Mouse (Mus musculus) MEL (cell line): ENCODE measurements around the gene Ankmy1. TPM values are rescaled to one million over a fixed set of nuclear protein-coding genes. Genes with fewer than 3 reads are reported as not detected.
A peak's percentile ranks its signal among the peaks of the same experiment; 100 is the strongest.

Experiments used
- DNase-seq: peaks from one replicate; pipeline ENCODE4 v3.0.0; 2011; ENCODE audit warnings: low read depth, low spot score
- H3K27ac ChIP-seq: 2 replicates; pipeline ENCODE4 v1.5.1; 2012; ENCODE audit warnings: low read depth, mild to moderate bottlenecking, control low read depth, low read length, moderate library complexity; ENCODE audit not compliant: control insufficient read depth
- H3K27me3 ChIP-seq, 2 experiments: fragments of 150-350 bp in 1 of 2; sonication (generic) in 1 of 2; 2 replicates each; pipeline ENCODE4 v1.6.1; 2012; ENCODE audit warnings: low read length in 2 of 2, mild to moderate bottlenecking in 2 of 2, improper control_type of control experiment in 1 of 2, moderate library complexity in 1 of 2; ENCODE audit not compliant: insufficient read depth in 2 of 2, control insufficient read depth in 1 of 2
- H3K36me3 ChIP-seq, 2 experiments: 2 replicates each; pipeline ENCODE4 v1.6.1; 2012 to 2014; ENCODE audit warnings: low read length in 2 of 2, improper control_type of control experiment in 1 of 2, inconsistent platforms in 1 of 2, mild to moderate bottlenecking in 1 of 2; ENCODE audit not compliant: insufficient read depth in 2 of 2, control insufficient read depth in 1 of 2
- H3K4me1 ChIP-seq, 2 experiments: fragments of 150-350 bp in 1 of 2; sonication (generic) in 1 of 2; 2 replicates each; pipeline ENCODE4 v1.6.1; 2012; ENCODE audit warnings: low read length in 2 of 2, improper control_type of control experiment in 1 of 2, mild to moderate bottlenecking in 1 of 2; ENCODE audit not compliant: insufficient read depth in 2 of 2, control insufficient read depth in 1 of 2
- H3K4me3 ChIP-seq, 2 experiments: fragments of 150-350 bp in 1 of 2; sonication (generic) in 1 of 2; 2 replicates each; pipeline ENCODE4 v1.5.1; 2012; ENCODE audit warnings: low read depth in 2 of 2, low read length in 2 of 2, mild to moderate bottlenecking in 2 of 2, moderate library complexity in 2 of 2, control low read depth in 1 of 2, improper control_type of control experiment in 1 of 2; ENCODE audit not compliant: control insufficient read depth in 1 of 2, insufficient read depth in 1 of 2
- H3K79me2 ChIP-seq: 2 replicates; pipeline ENCODE4 v1.6.1; 2012; ENCODE audit warnings: mild to moderate bottlenecking, low read length, moderate library complexity; ENCODE audit not compliant: control insufficient read depth, poor library complexity, insufficient read depth
- H3K9ac ChIP-seq: 2 replicates; pipeline ENCODE4 v1.6.1; 2012; ENCODE audit warnings: low read depth, mild to moderate bottlenecking, control low read depth, low read length, moderate library complexity; ENCODE audit not compliant: control insufficient read depth, poor library complexity, severe bottlenecking
- H3K9me3 ChIP-seq: fragments of 150-350 bp; sonication (generic); replicated peaks from 2 replicates; pipeline ENCODE4 v1.6.1; 2012; ENCODE audit warnings: mild to moderate bottlenecking, low read length, improper control_type of control experiment, moderate library complexity; ENCODE audit not compliant: insufficient read depth
- BHLHE40 ChIP-seq: IDR thresholded peaks from 2 replicates; pipeline ENCODE4 v1.6.1; 2012; ENCODE audit warnings: low read depth, mild to moderate bottlenecking, inconsistent platforms, low read length, improper control_type of control experiment, borderline replicate concordance
- CTCF ChIP-seq, 3 experiments: IDR thresholded peaks in 2 of 3; conservative IDR thresholded peaks in 1 of 3; 2 replicates each; pipeline ENCODE4 v1.5.1; 2011 to 2012; ENCODE audit warnings: low read length in 3 of 3, low read depth in 2 of 3, mild to moderate bottlenecking in 2 of 3, improper control_type of control experiment in 1 of 3, inconsistent platforms in 1 of 3, mixed read lengths in 1 of 3, moderate library complexity in 1 of 3; ENCODE audit not compliant: control insufficient read depth in 1 of 3, insufficient read depth in 1 of 3, poor library complexity in 1 of 3, severe bottlenecking in 1 of 3
- ELF1 ChIP-seq: IDR thresholded peaks from 2 replicates; pipeline ENCODE4 v1.6.1; 2014; ENCODE audit warnings: low read depth, mild to moderate bottlenecking, inconsistent platforms, low read length, improper control_type of control experiment, moderate library complexity
- EP300 ChIP-seq, 2 experiments: IDR thresholded peaks; 2 replicates each; pipeline ENCODE4 v1.6.1; 2011; ENCODE audit warnings: improper control_type of control experiment in 2 of 2, low read length in 2 of 2, low read depth in 1 of 2, mild to moderate bottlenecking in 1 of 2
- ETS1 ChIP-seq: IDR thresholded peaks from 2 replicates; pipeline ENCODE4 v1.6.1; 2012; ENCODE audit warnings: low read depth, mild to moderate bottlenecking, inconsistent platforms, low read length, improper control_type of control experiment, moderate library complexity
- GATA1 ChIP-seq: IDR thresholded peaks from 2 replicates; pipeline ENCODE4 v1.6.1; 2011; ENCODE audit warnings: low read depth, low read length, improper control_type of control experiment
- HCFC1 ChIP-seq: IDR thresholded peaks from 2 replicates; pipeline ENCODE4 v1.6.1; 2012; ENCODE audit warnings: low read depth, mild to moderate bottlenecking, inconsistent platforms, low read length, improper control_type of control experiment, moderate library complexity
- JUND ChIP-seq: IDR thresholded peaks from 2 replicates; pipeline ENCODE4 v1.6.1; 2011; ENCODE audit warnings: low read depth, mild to moderate bottlenecking, improper control_type of control experiment, low read length
- KAT2A ChIP-seq: conservative IDR thresholded peaks from 2 replicates; pipeline ENCODE4 v1.6.1; 2012; ENCODE audit warnings: low read depth, low read length, improper control_type of control experiment, inconsistent platforms
- MAFK ChIP-seq: IDR thresholded peaks from 2 replicates; pipeline ENCODE4 v1.6.1; 2011; ENCODE audit warnings: low read depth, mild to moderate bottlenecking, low read length, improper control_type of control experiment, borderline replicate concordance
- MAZ ChIP-seq: IDR thresholded peaks from 2 replicates; pipeline ENCODE4 v1.6.1; 2012; ENCODE audit warnings: low read depth, mild to moderate bottlenecking, inconsistent platforms, low read length, improper control_type of control experiment
- MXI1 ChIP-seq: IDR thresholded peaks from 2 replicates; pipeline ENCODE4 v1.6.1; 2011; ENCODE audit warnings: mild to moderate bottlenecking, low read depth, low read length, improper control_type of control experiment
- MYB ChIP-seq: IDR thresholded peaks from 2 replicates; pipeline ENCODE4 v1.6.1; 2011; ENCODE audit warnings: mild to moderate bottlenecking, low read depth, low read length, improper control_type of control experiment
- NRF1 ChIP-seq: IDR thresholded peaks from 2 replicates; pipeline ENCODE4 v1.6.1; 2014; ENCODE audit warnings: low read depth, mild to moderate bottlenecking, inconsistent platforms, low read length, improper control_type of control experiment, moderate library complexity; ENCODE audit not compliant: poor library complexity, insufficient read depth, severe bottlenecking
- POLR2A ChIP-seq, 2 experiments: IDR thresholded peaks; 2 replicates each; pipeline ENCODE4 v1.6.1; 2011 to 2012; ENCODE audit warnings: low read length in 2 of 2, mild to moderate bottlenecking in 2 of 2, control low read depth in 1 of 2, improper control_type of control experiment in 1 of 2, low read depth in 1 of 2, moderate library complexity in 1 of 2; ENCODE audit not compliant: control insufficient read depth in 1 of 2, insufficient read depth in 1 of 2, poor library complexity in 1 of 2
- RAD21 ChIP-seq: IDR thresholded peaks from 2 replicates; pipeline ENCODE4 v1.6.1; 2011; ENCODE audit warnings: mild to moderate bottlenecking, low read depth, low read length, improper control_type of control experiment
- RCOR1 ChIP-seq: IDR thresholded peaks from 2 replicates; pipeline ENCODE4 v1.6.1; 2012; ENCODE audit warnings: low read depth, mild to moderate bottlenecking, inconsistent platforms, low read length, improper control_type of control experiment
- SIN3A ChIP-seq: IDR thresholded peaks from 2 replicates; pipeline ENCODE4 v1.6.1; 2012; ENCODE audit warnings: low read length, improper control_type of control experiment, inconsistent platforms
- SMC3 ChIP-seq: IDR thresholded peaks from 2 replicates; pipeline ENCODE4 v1.6.1; 2011; ENCODE audit warnings: low read depth, low read length, improper control_type of control experiment
- TAL1 ChIP-seq: IDR thresholded peaks from 2 replicates; pipeline ENCODE4 v1.6.1; 2012; ENCODE audit warnings: mild to moderate bottlenecking, inconsistent platforms, low read length, moderate library complexity, mixed read lengths
- TBP ChIP-seq: IDR thresholded peaks from 2 replicates; pipeline ENCODE4 v1.8.0; 2011; ENCODE audit warnings: low read depth, low read length, improper control_type of control experiment
- TCF12 ChIP-seq: IDR thresholded peaks from 2 replicates; pipeline ENCODE4 v1.6.1; 2014; ENCODE audit warnings: low read depth, mild to moderate bottlenecking, inconsistent platforms, low read length, improper control_type of control experiment, moderate library complexity
- UBTF ChIP-seq: IDR thresholded peaks from 2 replicates; pipeline ENCODE4 v1.6.1; 2012; ENCODE audit warnings: low read depth, mild to moderate bottlenecking, inconsistent platforms, low read length, improper control_type of control experiment, moderate library complexity, borderline replicate concordance; ENCODE audit not compliant: insufficient read depth
- USF1 ChIP-seq: IDR thresholded peaks from 2 replicates; pipeline ENCODE4 v1.6.1; 2014; ENCODE audit warnings: low read depth, mild to moderate bottlenecking, inconsistent platforms, low read length, improper control_type of control experiment, moderate library complexity
- USF2 ChIP-seq, 2 experiments: IDR thresholded peaks; 2 replicates each; pipeline ENCODE4 v1.6.1; 2011 to 2012; ENCODE audit warnings: improper control_type of control experiment in 2 of 2, low read length in 2 of 2, borderline replicate concordance in 1 of 2, inconsistent platforms in 1 of 2, low read depth in 1 of 2, mild to moderate bottlenecking in 1 of 2; ENCODE audit not compliant: insufficient read depth in 1 of 2
- ZC3H11A ChIP-seq: IDR thresholded peaks from 2 replicates; pipeline ENCODE4 v1.6.1; 2012; ENCODE audit warnings: low read depth, mild to moderate bottlenecking, inconsistent platforms, low read length, improper control_type of control experiment
- ZKSCAN1 ChIP-seq: IDR thresholded peaks from 2 replicates; pipeline ENCODE4 v1.6.1; 2012; ENCODE audit warnings: low read depth, mild to moderate bottlenecking, inconsistent platforms, low read length, improper control_type of control experiment, moderate library complexity
- ZMIZ1 ChIP-seq: IDR thresholded peaks from 2 replicates; pipeline ENCODE4 v1.6.1; 2012; ENCODE audit warnings: low read depth, mild to moderate bottlenecking, inconsistent platforms, low read length, improper control_type of control experiment, moderate library complexity
- ZNF384 ChIP-seq: IDR thresholded peaks from 2 replicates; pipeline ENCODE4 v1.6.1; 2012; ENCODE audit warnings: low read depth, mild to moderate bottlenecking, inconsistent platforms, low read length, improper control_type of control experiment
- polyA plus RNA-seq, 2 experiments: library from polyadenylated mRNA; stranded (reverse) in 1 of 2; unstranded in 1 of 2; fragments of >175 nt in 1 of 2; fragments of >200 nt in 1 of 2; gene quantifications; 2 replicates each; pipeline versions ENCODE4 v1.2.1 to v1.2.4; 2012; ENCODE audit warnings: low replicate concordance in 2 of 2, low read depth in 1 of 2; ENCODE audit not compliant: insufficient read length in 2 of 2, insufficient read depth in 1 of 2, missing spikeins in 1 of 2
- total RNA-seq: library from RNA; depleted of rRNA; stranded (reverse); fragments of 300-350 nt; gene quantifications from 2 replicates; pipeline ENCODE4 v1.2.3, GENCODE M21; 2012

Gene Ankmy1
- total and polyA plus RNA-seq, 3 experiments = 0.08 TPM; not detected in 2

- no peak for TF ChIP-seq EP300 (IDR thresholded peaks at IDR 0.05; ENCODE audit: low read depth in 1 of 2, low read length in 2 of 2)
These were observed 7.7 kb upstream of the Ankmy1 start, which contains the start of gene Rnpepl1 (continued) for GRCm38 (mm10) chr1:92910239-92910885.

DNA sequence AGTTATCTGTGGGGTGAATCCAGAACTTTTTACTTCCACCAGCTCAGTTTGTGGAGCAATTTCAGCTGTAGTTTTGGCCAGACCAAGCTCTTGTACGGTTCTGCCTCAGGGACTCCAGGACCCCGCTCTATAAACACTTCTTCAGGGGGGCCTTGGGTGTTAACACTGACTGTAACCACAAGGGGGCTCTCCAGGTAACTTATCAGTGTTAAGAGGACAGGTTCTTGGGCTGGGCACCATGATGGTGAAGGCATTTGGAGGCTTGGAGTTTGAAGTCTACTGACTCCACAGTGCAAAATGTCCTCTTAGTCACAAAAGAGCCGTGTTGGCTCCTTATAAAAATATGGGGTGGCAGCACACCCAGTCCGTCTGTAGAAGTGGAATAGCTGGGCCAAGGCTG is 6.4 kb upstream of the Ankmy1 start:
- peak; percentile 77 for DNase-seq
- H3K27ac ChIP-seq = no peak overlapping the region
- H3K36me3 ChIP-seq = peaks cover 0 to 25% of the 10 kb centered on the region in 2 experiments; a peak in 2 of 4 replicates
- H3K4me1 ChIP-seq = peaks cover 13 to 40% of the 10 kb centered on the region in 2 experiments
- H3K9me3 ChIP-seq = no peaks in the 10 kb centered on the region
- TF ChIP-seq MAFK = no peak
- TF ChIP-seq MYB = no peak
- TF ChIP-seq TBP = no peak
- no peak for TF ChIP-seq ZNF384
- no peak for TF ChIP-seq JUND
- 0 out of 2 replicates have a peak, but pooled peaks have one; percentile 11 for TF ChIP-seq TCF12
- TF ChIP-seq KAT2A = no peak
- TF ChIP-seq NRF1 = no peak
- TF ChIP-seq POLR2A (IDR thresholded peaks at IDR 0.05; ENCODE audit: control insufficient read depth in 1 of 2, insufficient read depth in 1 of 2, low read depth in 1 of 2, low read length in 2 of 2, poor library complexity in 1 of 2) = no peak
- peak; percentile 39; the same call in 1 of the 2 replicates for TF ChIP-seq MXI1
- no peak for TF ChIP-seq ZMIZ1
- no peak for TF ChIP-seq ZKSCAN1
- TF ChIP-seq BHLHE40 = no peak
- TF ChIP-seq USF2 (IDR thresholded peaks at IDR 0.05; ENCODE audit: borderline replicate concordance in 1 of 2, insufficient read depth in 1 of 2, low read depth in 1 of 2, low read length in 2 of 2) = no peak
- TF ChIP-seq TAL1 = no peak
- no peak for TF ChIP-seq UBTF
- TF ChIP-seq ZC3H11A = peak; percentile 31; the same call in 1 of the 2 replicates
- TF ChIP-seq MAZ = peak; percentile 50; the same call in 1 of the 2 replicates
- TF ChIP-seq SMC3 = peak; percentile 54
- TF ChIP-seq RAD21 = peak; percentile 38
- no peak for TF ChIP-seq ETS1
- no peak for TF ChIP-seq ELF1
- 0 out of 2 replicates have a peak, but pooled peaks have one; percentile 36 for TF ChIP-seq HCFC1
- peak; percentile 48; the same call in 1 of the 2 replicates for TF ChIP-seq SIN3A
- peak; percentile 47 to 76 (median 67) for TF ChIP-seq CTCF (IDR thresholded peaks at IDR 0.05 in 2 of 3, conservative IDR thresholded peaks at IDR 0.05 in 1 of 3; ENCODE audit: control insufficient read depth in 1 of 3, insufficient read depth in 1 of 3, low read depth in 2 of 3, low read length in 3 of 3, poor library complexity in 1 of 3, severe bottlenecking in 1 of 3)
- TF ChIP-seq USF1 = no peak
- TF ChIP-seq EP300 (IDR thresholded peaks at IDR 0.05; ENCODE audit: low read depth in 1 of 2, low read length in 2 of 2) = no peak
- 0 out of 2 replicates have a peak, but pooled peaks have one; percentile 3 for TF ChIP-seq GATA1
- TF ChIP-seq RCOR1 = no peak
- H3K9ac ChIP-seq = no peak overlapping the region
- peak overlapping the region in 1 of 2 experiments; percentile 95; a peak in 1 of 4 replicates for H3K4me3 ChIP-seq
- no peaks in the 10 kb centered on the region for H3K27me3 ChIP-seq
- H3K79me2 ChIP-seq = peaks cover 31% of the 10 kb centered on the region
